Mouse (Mus musculus) hindbrain, embryonic 12.5 days (tissue): ENCODE measurements around the gene Col9a3. TPM values are rescaled to one million over a fixed set of nuclear protein-coding genes. Genes with fewer than 3 reads are reported as not detected.

Source experiments
- ATAC-seq: fragments of 200-750 bp; cut with Nextera tagmentation; 2 replicates; pipeline ENCODE4 v1.8.0; 2017; ENCODE audit warnings: moderate TSS enrichment; ENCODE audit not compliant: low FRiP score
- H3K27ac ChIP-seq: fragments of 300-500 bp; sonication (generic); 2 replicates; pipeline ENCODE4 v1.5.1; 2016; ENCODE audit warnings: mild to moderate bottlenecking
- H3K27me3 ChIP-seq: fragments of 300-500 bp; sonication (generic); 2 replicates; pipeline ENCODE4 v1.6.1; 2016; ENCODE audit warnings: mild to moderate bottlenecking
- H3K36me3 ChIP-seq: fragments of 300-500 bp; sonication (generic); 2 replicates; pipeline ENCODE4 v1.6.1; 2016; ENCODE audit warnings: mild to moderate bottlenecking
- H3K4me1 ChIP-seq: fragments of 300-500 bp; sonication (generic); 2 replicates; pipeline ENCODE4 v1.6.1; 2016
- H3K4me2 ChIP-seq: fragments of 300-500 bp; sonication (generic); replicated peaks from 2 replicates; pipeline ENCODE4 v1.6.1; 2016; ENCODE audit warnings: mild to moderate bottlenecking
- H3K4me3 ChIP-seq: fragments of 300-500 bp; sonication (generic); 2 replicates; pipeline ENCODE4 v1.5.1; 2016; ENCODE audit warnings: mild to moderate bottlenecking
- H3K9ac ChIP-seq: fragments of 300-500 bp; sonication (generic); 2 replicates; pipeline ENCODE4 v1.6.1; 2016; ENCODE audit warnings: mild to moderate bottlenecking, moderate library complexity
- H3K9me3 ChIP-seq: fragments of 300-500 bp; sonication (generic); replicated peaks from 2 replicates; pipeline ENCODE4 v1.6.1; 2016; ENCODE audit warnings: mild to moderate bottlenecking
- WGBS: fragments of 180-500 bp; shearing (Covaris S2); methylation state at CpG from one replicate; pipeline ENCODE4 v1.1.7; 2016; 5-methylcytosine and 5-hydroxymethylcytosine counted together
- polyA plus RNA-seq: library from polyadenylated mRNA; unstranded; fragments of >200 nt; fragmentation: Nextera tagmentation; extraction: Ambion mirVana; gene quantifications from 2 replicates; pipeline ENCODE4 v1.2.1, GENCODE M21; 2016

Gene Col9a3
- polyA plus RNA-seq, 1 experiment from 2014 or later: 171 TPM

DNA sequence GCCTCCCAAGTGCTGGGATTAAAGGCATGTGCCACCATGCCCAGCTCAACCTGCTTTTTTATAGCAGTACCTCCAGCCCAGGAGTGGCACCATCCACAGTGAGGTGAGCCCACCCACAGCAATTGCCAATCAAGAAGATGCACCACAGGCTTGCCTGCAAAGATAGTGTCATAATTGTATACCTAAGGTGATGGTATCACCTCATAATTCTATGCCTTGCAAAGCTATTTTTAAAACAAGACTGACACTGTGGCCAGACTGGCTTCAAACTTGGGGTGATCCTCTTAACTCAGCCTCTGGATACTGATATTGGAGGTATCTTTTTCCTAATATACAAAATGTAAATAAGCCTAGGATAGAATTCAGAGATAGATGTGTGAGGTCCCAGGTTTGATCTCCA, 46.0 kb downstream of the Col9a3 start:
- H3K9ac ChIP-seq: no peak overlapping the region
- no peak overlapping the region for H3K27ac ChIP-seq
- no peak overlapping the region for H3K4me2 ChIP-seq
- peaks cover 5% of the 10 kb centered on the region; the same call in 1 of the 2 replicates for H3K4me1 ChIP-seq
- no peaks in the 10 kb centered on the region for H3K36me3 ChIP-seq
- no peak for ATAC-seq
- H3K9me3 ChIP-seq: peaks cover 15% of the 10 kb centered on the region
- H3K27me3 ChIP-seq: peaks cover 47% of the 10 kb centered on the region
- no peak overlapping the region for H3K4me3 ChIP-seq

DNA sequence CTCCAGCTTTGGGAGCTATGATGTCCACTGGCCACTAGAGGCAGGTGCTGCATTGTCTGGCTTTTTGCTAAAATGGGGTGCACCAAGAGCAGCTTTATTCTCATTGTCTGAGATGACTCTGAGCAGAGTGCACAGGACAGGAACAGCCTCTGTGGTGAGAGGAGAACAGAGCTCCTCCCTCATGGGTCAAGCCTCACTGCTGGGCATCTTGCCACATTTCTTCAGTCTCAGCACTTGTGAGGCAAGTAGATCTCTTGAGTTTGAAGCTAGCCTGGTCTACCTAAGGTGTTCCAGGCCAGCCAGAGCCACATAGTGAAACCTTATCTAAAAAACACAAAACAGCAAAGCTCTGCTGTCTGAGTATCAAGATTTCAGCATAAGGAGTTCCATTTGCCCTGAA, 49.3 kb downstream of the Col9a3 start:
- H3K4me1 ChIP-seq: peaks cover 3% of the 10 kb centered on the region; the same call in 1 of the 2 replicates
- H3K9me3 ChIP-seq: peaks cover 15% of the 10 kb centered on the region
- no peak overlapping the region for H3K9ac ChIP-seq
- no peaks in the 10 kb centered on the region for H3K36me3 ChIP-seq
- no peak overlapping the region for H3K4me2 ChIP-seq
- peaks cover 22% of the 10 kb centered on the region for H3K27me3 ChIP-seq
- no peak for ATAC-seq
- H3K4me3 ChIP-seq: no peak overlapping the region
- H3K27ac ChIP-seq: no peak overlapping the region

DNA sequence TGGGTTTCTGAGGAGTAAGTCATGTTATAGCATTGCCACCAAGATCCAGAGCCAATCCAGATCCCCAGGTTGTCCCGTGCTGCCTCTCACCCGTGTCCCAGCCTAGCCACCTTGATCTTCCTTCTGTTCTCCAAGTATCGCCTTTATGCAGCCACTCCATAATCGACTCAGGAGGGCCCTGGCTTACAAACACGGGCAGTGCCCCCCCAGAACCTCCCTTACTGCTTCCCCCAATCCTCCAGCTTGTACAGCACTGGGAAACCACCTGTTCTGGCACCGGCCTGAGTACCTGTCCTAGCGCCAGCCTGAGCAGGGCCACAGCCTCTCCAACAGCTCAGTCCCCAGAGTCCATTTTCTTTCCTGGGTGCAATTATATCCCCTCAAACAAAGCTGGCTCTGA, 57.1 kb downstream of the Col9a3 start:
- Histone ChIP-seq H3K4me3 (no peak overlapping the region), H3K27me3 (no peaks in the 10 kb centered on the region), H3K9me3 (no peaks in the 10 kb centered on the region), H3K9ac (no peak overlapping the region), H3K4me1 (peaks cover 16% of the 10 kb centered on the region), H3K4me2 (no peak overlapping the region), H3K27ac (no peak overlapping the region), H3K36me3 (no peaks in the 10 kb centered on the region)
- WGBS: 80% methylated on average over 7 of the region's 7 CpGs
- ATAC-seq: no peak

DNA sequence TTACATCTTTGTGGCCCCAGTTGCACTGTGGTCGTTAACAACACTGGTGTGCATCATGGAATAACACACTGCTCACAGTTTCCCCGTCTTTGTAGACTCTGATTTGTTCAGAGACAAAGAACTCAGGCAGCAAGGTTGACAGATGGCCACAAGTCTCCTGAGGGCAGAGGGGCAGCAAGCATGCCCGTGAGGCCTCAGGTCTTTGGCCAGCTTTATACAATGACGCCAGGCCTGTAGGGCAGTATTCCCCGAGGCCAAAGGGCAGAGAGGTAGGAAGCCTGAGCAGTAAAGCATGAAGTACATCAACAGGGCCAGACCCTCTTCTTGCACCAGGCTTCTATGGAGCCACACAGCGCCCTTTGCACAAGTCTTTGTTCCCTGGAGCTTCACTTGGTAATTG, 57.6 kb downstream of the Col9a3 start:
- no peak overlapping the region for H3K4me3 ChIP-seq
- no peak for ATAC-seq
- H3K9me3 ChIP-seq: no peaks in the 10 kb centered on the region
- no peak overlapping the region for H3K27ac ChIP-seq
- peaks cover 19% of the 10 kb centered on the region for H3K4me1 ChIP-seq
- no peak overlapping the region for H3K4me2 ChIP-seq
- H3K27me3 ChIP-seq: no peaks in the 10 kb centered on the region
- no peak overlapping the region for H3K9ac ChIP-seq
- H3K36me3 ChIP-seq: no peaks in the 10 kb centered on the region
- 45% methylated on average over 6 of the region's 6 CpGs for WGBS

DNA sequence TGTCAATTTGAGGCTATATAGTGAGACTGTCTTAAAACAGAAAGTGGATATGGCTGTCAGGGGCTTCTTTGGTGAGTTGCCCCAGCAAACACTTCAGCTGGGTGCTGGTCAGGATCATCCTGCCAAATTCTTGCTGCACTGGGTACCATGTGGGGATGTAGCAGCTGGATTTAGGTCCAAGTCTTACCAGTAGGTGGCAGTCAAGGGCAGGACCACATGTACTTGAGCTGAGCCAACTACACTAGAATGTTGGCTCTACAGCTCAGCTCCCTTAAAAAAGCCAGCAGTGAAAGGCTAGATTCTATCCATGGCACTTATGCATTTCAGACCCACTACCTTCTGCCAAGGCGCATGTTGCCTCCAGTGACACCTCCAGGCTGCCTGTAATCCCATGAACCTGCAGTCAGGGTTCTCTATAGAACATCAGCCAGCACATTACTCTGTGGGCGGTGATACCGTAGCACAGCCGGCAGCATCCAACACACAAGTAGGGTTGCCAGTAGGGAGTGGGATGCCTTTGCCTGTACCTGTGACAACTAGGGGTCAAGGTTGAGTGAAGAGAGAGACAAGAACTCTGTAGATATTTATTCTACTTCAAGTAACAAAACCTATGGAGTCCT, 59.9 kb downstream of the Col9a3 start:
- Histone ChIP-seq H3K36me3 (peaks cover 21% of the 10 kb centered on the region), H3K9me3 (no peaks in the 10 kb centered on the region), H3K4me2 (no peak overlapping the region), H3K27me3 (no peaks in the 10 kb centered on the region), H3K4me1 (peaks cover 19% of the 10 kb centered on the region), H3K27ac (no peak overlapping the region), H3K9ac (no peak overlapping the region), H3K4me3 (no peak overlapping the region)
- 70% methylated on average over 4 of the region's 4 CpGs for WGBS
- ATAC-seq: peak; percentile 57; the same call in 1 of the 2 replicates

DNA sequence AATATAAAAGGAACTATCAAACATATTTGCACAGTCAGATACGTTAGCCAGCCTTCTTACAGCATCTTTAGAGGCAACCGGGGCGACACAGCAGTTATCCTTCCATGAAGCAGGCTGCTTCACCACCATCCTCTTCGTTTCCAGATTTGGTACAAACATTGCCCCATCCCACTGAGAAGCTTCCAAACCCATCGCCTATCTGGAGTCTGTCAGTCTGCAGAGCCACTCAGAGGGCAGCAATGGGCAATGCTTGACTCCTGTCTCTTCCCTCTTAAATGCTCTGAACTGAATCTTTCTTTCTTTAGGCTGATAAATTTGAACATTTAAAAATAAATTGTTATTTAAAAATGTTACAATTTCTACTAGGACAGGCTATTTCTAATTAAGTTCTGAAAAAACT, 60.8 kb downstream of the Col9a3 start:
- H3K9me3 ChIP-seq: no peaks in the 10 kb centered on the region
- H3K9ac ChIP-seq: no peak overlapping the region
- H3K27ac ChIP-seq: no peak overlapping the region
- 94% methylated on average over 5 of the region's 5 CpGs for WGBS
- ATAC-seq: no peak
- no peaks in the 10 kb centered on the region for H3K27me3 ChIP-seq
- peaks cover 19% of the 10 kb centered on the region for H3K4me1 ChIP-seq
- H3K4me3 ChIP-seq: no peak overlapping the region
- H3K36me3 ChIP-seq: peaks cover 21% of the 10 kb centered on the region
- no peak overlapping the region for H3K4me2 ChIP-seq

DNA sequence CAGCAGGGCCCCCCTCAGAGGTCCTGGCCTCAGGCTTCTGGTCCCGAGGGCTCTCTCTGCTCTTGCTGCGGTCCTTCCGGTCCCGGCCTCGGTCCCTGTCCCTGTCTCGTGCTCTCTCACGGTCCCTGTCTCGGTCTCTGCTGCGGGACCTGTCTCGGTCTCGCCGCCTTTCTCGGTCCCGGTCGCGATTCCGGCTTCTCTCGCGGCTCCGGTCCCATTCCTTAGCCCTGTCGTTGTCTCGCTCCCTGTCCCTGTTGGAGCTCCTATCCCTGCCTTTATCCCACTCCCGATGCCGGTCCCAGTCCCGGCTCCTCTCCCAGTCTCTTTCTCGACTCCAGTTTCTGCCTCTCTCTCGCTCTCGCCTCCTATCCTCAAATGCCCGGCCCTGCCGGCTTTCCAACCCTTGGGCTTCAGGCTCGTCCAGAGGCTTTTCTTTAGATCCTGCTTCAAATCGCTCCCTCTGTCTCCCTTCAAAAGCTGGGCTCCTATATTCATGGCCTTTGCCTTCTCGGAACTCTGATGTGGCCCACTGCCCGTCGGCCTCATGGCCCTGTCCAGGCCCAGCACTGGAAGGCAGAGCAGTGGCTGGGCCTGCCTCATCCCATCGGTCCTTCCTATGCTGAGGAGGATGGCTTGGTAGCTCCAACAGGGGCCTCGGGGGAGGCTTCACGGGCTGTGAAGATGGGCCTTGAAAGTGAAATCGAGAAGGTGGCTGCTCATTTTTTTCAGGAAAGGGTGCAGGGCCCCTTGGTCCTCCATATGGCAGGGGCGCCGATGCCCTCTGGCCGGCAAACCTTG, 62.0 kb downstream of the Col9a3 start:
- no peaks in the 10 kb centered on the region for H3K9me3 ChIP-seq
- H3K27ac ChIP-seq: no peak overlapping the region
- WGBS: 27% methylated on average over 42 of the region's 42 CpGs
- H3K27me3 ChIP-seq: no peaks in the 10 kb centered on the region
- peak; percentile 49; the same call in 1 of the 2 replicates for ATAC-seq
- peak overlapping the region; percentile 47 for H3K4me2 ChIP-seq
- H3K4me3 ChIP-seq: peak overlapping the region; percentile 9; the same call in 1 of the 2 replicates
- H3K4me1 ChIP-seq: peaks cover 19% of the 10 kb centered on the region
- peak overlapping the region; percentile 33 for H3K9ac ChIP-seq
- H3K36me3 ChIP-seq: peaks cover 25% of the 10 kb centered on the region

DNA sequence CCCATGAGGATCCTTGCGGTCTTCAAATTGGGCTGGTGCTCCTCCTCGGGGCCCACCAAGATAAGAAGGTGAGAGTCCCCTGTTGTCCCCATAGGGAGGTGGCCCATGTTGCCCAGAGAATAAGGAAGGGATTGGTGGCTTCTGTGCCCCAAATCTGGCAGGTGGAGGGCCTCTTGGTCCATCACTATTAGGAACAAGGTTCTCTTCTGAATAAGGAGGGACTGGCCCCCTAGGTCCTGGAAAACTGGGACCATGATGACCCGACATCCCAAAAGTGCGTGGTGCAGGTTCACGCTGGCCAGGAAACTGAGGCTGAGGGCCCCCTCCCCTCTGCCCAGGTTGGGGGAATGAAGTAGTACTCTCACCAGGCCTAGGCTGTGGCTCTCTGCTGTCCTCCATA, 62.9 kb downstream of the Col9a3 start:
- peaks cover 35% of the 10 kb centered on the region for H3K36me3 ChIP-seq
- no peak overlapping the region for H3K9ac ChIP-seq
- H3K27ac ChIP-seq: no peak overlapping the region
- no peak overlapping the region for H3K4me3 ChIP-seq
- H3K27me3 ChIP-seq: no peaks in the 10 kb centered on the region
- H3K4me1 ChIP-seq: peaks cover 11% of the 10 kb centered on the region
- ATAC-seq: no peak
- H3K9me3 ChIP-seq: no peaks in the 10 kb centered on the region
- 98% methylated on average over 5 of the region's 5 CpGs for WGBS
- no peak overlapping the region for H3K4me2 ChIP-seq

DNA sequence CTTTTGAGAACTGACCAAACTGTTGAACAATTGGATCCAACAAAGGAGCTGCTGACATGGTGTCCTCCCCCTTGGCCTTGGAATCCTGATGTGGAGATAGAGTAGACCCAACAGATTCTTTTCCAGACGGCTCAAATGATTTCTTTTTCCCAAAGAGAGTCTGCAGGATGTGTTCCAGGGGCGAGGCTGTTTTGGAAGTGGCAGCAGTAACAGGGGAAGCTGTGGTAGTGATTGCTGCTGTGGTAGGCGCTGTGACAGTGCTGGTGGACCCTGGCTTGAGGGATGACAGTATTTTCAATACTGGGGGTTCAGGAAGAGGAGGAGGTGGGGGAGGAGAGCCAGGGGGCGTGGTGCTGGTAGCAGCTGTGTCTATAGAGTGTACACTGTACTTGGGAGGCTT, 64.4 kb downstream of the Col9a3 start:
- ATAC-seq: no peak
- H3K9me3 ChIP-seq: no peaks in the 10 kb centered on the region
- 84% methylated on average over 4 of the region's 4 CpGs for WGBS
- no peak overlapping the region for H3K9ac ChIP-seq
- peaks cover 37% of the 10 kb centered on the region for H3K36me3 ChIP-seq
- no peaks in the 10 kb centered on the region for H3K27me3 ChIP-seq
- no peak overlapping the region for H3K4me2 ChIP-seq
- H3K4me1 ChIP-seq: peaks cover 10% of the 10 kb centered on the region
- no peak overlapping the region for H3K4me3 ChIP-seq
- H3K27ac ChIP-seq: no peak overlapping the region

Other genes with a start within 250 kb of the Col9a3 start
- 3.2 and 3.4 TPM in 2 replicates for gene Slco4a1, start 141.5 kb upstream of the Col9a3 start, polyA plus RNA-seq
- gene Ntsr1, start 97.8 kb upstream of the Col9a3 start, polyA plus RNA-seq: 0.40 and 0.43 TPM in 2 replicates
- 41.7 and 43.3 TPM in 2 replicates for gene Mrgbp, start 16.5 kb upstream of the Col9a3 start, polyA plus RNA-seq
- 96.5 and 96.6 TPM in 2 replicates for gene Ogfr, start 8.5 kb upstream of the Col9a3 start, polyA plus RNA-seq
- gene Tcfl5, start 44.9 kb downstream of the Col9a3 start, polyA plus RNA-seq: 0.30 and 0.44 TPM in 2 replicates
- 37.2 and 42.1 TPM in 2 replicates for gene Dido1, start 112.2 kb downstream of the Col9a3 start, polyA plus RNA-seq
- gene Gid8, start 112.3 kb downstream of the Col9a3 start, polyA plus RNA-seq: 54.8 and 57.3 TPM in 2 replicates
- 0.53 and 0.80 TPM in 2 replicates for gene Slc17a9, start 127.5 kb downstream of the Col9a3 start, polyA plus RNA-seq
- 2.3 and 3.3 TPM in 2 replicates for gene Bhlhe23, start 179.1 kb downstream of the Col9a3 start, polyA plus RNA-seq